Mouse (Mus musculus) lung, postnatal 0 days (tissue): Measurements from ENCODE around the gene Vav2.

Experiments used
- CTCF ChIP-seq: IDR thresholded peaks from 2 replicates; pipeline ENCODE4 v1.5.1; 2016; ENCODE audit warnings: antibody characterized with exemption, mild to moderate bottlenecking
- EP300 ChIP-seq: IDR thresholded peaks from 2 replicates; pipeline ENCODE4 v1.6.1; 2016; ENCODE audit warnings: antibody characterized with exemption, mild to moderate bottlenecking, control low read depth

DNA sequence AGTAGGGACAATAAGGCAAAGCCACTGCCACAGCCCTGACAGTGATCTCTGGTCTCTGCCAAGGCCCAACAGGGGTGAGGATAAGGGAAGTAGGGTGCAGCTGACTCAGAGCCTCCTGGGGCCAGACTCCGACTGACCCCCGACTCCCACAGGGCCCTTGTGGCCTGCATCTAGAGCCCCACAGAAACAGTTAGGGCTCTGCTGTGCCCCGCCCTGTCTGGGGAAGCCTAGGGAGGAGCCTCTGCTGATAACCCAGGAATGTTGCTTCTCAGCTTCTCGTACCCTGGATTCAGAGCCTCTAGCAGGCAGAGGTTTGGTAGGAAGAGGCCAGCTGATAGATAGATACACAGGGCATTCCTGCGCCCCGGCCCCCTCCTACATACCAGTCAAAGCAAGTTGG, 99.8 kb downstream of the Vav2 start:
- TF ChIP-seq CTCF (no peak), EP300 (no peak; the same call in 1 of the 2 replicates)
